In the genomic region with DNA sequence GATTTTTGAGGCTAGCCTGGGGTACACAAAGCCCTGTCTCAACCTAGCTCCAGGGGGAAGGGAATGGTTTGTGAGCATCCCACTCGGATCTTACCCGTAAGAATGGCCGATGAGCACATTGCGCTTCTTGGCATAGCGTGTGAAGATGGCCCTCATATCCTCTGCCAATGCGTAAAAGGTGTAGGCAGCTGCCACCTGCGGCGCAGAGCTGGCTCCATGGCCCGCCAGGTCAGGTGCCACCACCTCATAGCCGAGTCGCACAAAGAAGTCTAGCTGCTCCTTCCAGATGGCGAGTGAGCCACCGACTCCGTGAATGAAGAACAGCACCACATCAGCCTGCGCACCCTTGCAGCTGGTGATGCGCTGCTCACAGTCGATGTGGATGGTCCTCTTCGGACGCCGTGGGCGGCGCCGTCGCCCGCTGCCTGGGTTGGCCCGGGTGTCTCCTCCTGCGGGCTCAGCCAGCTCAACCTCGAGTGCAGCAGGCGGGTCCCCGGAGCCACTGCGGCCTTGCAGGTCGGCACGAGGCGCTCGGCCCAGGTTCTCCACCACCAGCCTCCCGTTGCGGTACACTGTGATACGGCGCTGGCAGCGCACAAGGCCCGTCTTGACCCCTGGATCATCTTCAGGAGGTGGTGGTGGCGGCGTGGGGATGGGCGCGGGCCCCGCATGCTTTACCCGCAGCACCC, we compare ENCODE assay signal across 9 mouse cellular contexts. TPM values are rescaled to one million over a fixed set of nuclear protein-coding genes. Genes with fewer than 3 reads are reported as not detected.
A peak's percentile ranks its signal among the peaks of the same experiment; 100 is the strongest.
DNase-seq lines count a peak whose midpoint lies in the region; ATAC-seq lines count a peak whose summit lies in the region.
"Had no signal": no experiment of that assay in that cellular context is flagged by ENCODE, and none has a peak within 500 bp of the region (broad histone marks: within the 10 kb centered on the region; RNA-seq: fewer than 3 reads in every experiment).

No protein-coding gene starts in this region.

- no peak for ATAC-seq in limb, embryonic 13.5 days (ENCODE audit: low FRiP score, low read depth)
- no peak for ATAC-seq in erythroid progenitor cell, adult 5-6 weeks (replicated peaks; ENCODE audit: low FRiP score, poor library complexity, severe bottlenecking)

- peaks cover 35% of the 10 kb centered on the region for H3K4me1 ChIP-seq in limb, embryonic 13.5 days

- H3K36me3 ChIP-seq in limb, embryonic 13.5 days, result peaks cover 53% of the 10 kb centered on the region

- no peaks in the 10 kb centered on the region for H3K27me3 ChIP-seq in limb, embryonic 13.5 days

- 0 out of 2 replicates have a peak overlapping the region, but pooled peaks have one; percentile 13 for H3K9ac ChIP-seq in limb, embryonic 13.5 days

- DNase-seq in kidney, adult 11 months, result peak; percentile 16
- no peak for DNase-seq in kidney, adult 18-20 months
- peak; percentile 40 for DNase-seq in brain, adult 2 months (ENCODE audit: low read depth, low spot score)
- DNase-seq in cerebellum, adult 9-11 months, result peak; percentile 72
- DNase-seq in retina, embryonic 14.5 days (ENCODE audit: low spot score), result no peak
- DNase-seq: kidney, postnatal 10 days had no signal

- H3K9me3 ChIP-seq in limb, embryonic 13.5 days, result no peaks in the 10 kb centered on the region

- WGBS in limb, embryonic 13.5 days, result 83% methylated on average over 47 of the region's 47 CpGs

- H3K4me2 ChIP-seq in limb, embryonic 13.5 days (replicated peaks), result peak overlapping the region; percentile 92

- no peak overlapping the region for H3K27ac ChIP-seq in limb, embryonic 13.5 days
- H3K27ac ChIP-seq: macrophage had no signal

- no peak overlapping the region; the same call in 1 of the 2 replicates for H3K4me3 ChIP-seq in limb, embryonic 13.5 days

RNA-seq across cellular contexts. Expression of a gene that starts 2.2 kb away (rescaled TPM):
- polyA plus RNA-seq in limb, embryonic 13.5 days (2015; fragmentation: Nextera tagmentation; extraction: Ambion mirVana), result 75.2 and 75.7 TPM in 2 replicates
- total RNA-seq in erythroid progenitor cell, adult 5-6 weeks (2015; ENCODE audit: low replicate concordance), result 1.3 and 1.4 TPM in 2 replicates
- total RNA-seq in erythroid progenitor cell, adult 5-6 weeks (2017; ENCODE audit: low replicate concordance), result 3.0 and 4.5 TPM in 2 replicates

RNA-seq across cellular contexts. Expression of a gene that starts 3.5 kb away (rescaled TPM):
- polyA plus RNA-seq in limb, embryonic 13.5 days (2015; fragmentation: Nextera tagmentation; extraction: Ambion mirVana), result 151 and 152 TPM in 2 replicates
- total RNA-seq in erythroid progenitor cell, adult 5-6 weeks (2015; ENCODE audit: low replicate concordance), result 23.1 and 38.2 TPM in 2 replicates
- 14.1 and 17.5 TPM in 2 replicates for total RNA-seq in erythroid progenitor cell, adult 5-6 weeks (2017; ENCODE audit: low replicate concordance)

RNA-seq across cellular contexts. Expression of a gene that starts 7.7 kb away (rescaled TPM):
- 98.8 and 105 TPM in 2 replicates for polyA plus RNA-seq in limb, embryonic 13.5 days (2015; fragmentation: Nextera tagmentation; extraction: Ambion mirVana)
- total RNA-seq in erythroid progenitor cell, adult 5-6 weeks (2015; ENCODE audit: low replicate concordance), result 23.9 and 35.7 TPM in 2 replicates
- total RNA-seq in erythroid progenitor cell, adult 5-6 weeks (2017; ENCODE audit: low replicate concordance), result 17.8 and 18.1 TPM in 2 replicates

RNA-seq across cellular contexts. Expression of a gene that starts 24.5 kb away (rescaled TPM):
- 1.5 and 1.7 TPM in 2 replicates for polyA plus RNA-seq in limb, embryonic 13.5 days (2015; fragmentation: Nextera tagmentation; extraction: Ambion mirVana)
- not detected in 2 replicates for total RNA-seq in erythroid progenitor cell, adult 5-6 weeks (2015; ENCODE audit: low replicate concordance)
- 0.13 TPM in 1 of 2 replicates, not detected in the other for total RNA-seq in erythroid progenitor cell, adult 5-6 weeks (2017; ENCODE audit: low replicate concordance)

RNA-seq across cellular contexts. Expression of a gene that starts 26.6 kb away (rescaled TPM):
- 23.6 and 25.0 TPM in 2 replicates for polyA plus RNA-seq in limb, embryonic 13.5 days (2015; fragmentation: Nextera tagmentation; extraction: Ambion mirVana)
- 2.1 and 4.0 TPM in 2 replicates for total RNA-seq in erythroid progenitor cell, adult 5-6 weeks (2015; ENCODE audit: low replicate concordance)
- 0.83 and 4.0 TPM in 2 replicates for total RNA-seq in erythroid progenitor cell, adult 5-6 weeks (2017; ENCODE audit: low replicate concordance)

Comparison
In these comparisons a context has a peak if more than half of its experiments do, and no peak if none do; other contexts are left out.
1. DNase-seq: peak in kidney, adult 11 months (single experiment), brain, adult 2 months (single experiment) and cerebellum, adult 9-11 months (single experiment); none in kidney, adult 18-20 months (single experiment) and retina, embryonic 14.5 days (single experiment).